Mouse (Mus musculus): Measurements from ENCODE around the gene 2210011C24Rik. TPM values are rescaled to one million over a fixed set of nuclear protein-coding genes. Genes with fewer than 3 reads are reported as not detected.
"Not testable (repeated sequence)": the region's sequence is repeated elsewhere in the genome, so short reads cannot be mapped to it uniquely, and the experiment has no call there.

The 2210011C24Rik gene
- polyA plus RNA-seq, 1 experiment from 2014 or later: 0.68 TPM

- no peak for ATAC-seq (ENCODE audit: low FRiP score)
- no peaks in the 10 kb centered on the region for H3K9me3 ChIP-seq
- peak overlapping the region; percentile 98 for H3K4me2 ChIP-seq
- peaks cover 47% of the 10 kb centered on the region for H3K27me3 ChIP-seq
- H3K4me1 ChIP-seq (replicated peaks): peaks cover 27% of the 10 kb centered on the region
- no peak overlapping the region for H3K27ac ChIP-seq
- peak overlapping the region; percentile 51 for H3K9ac ChIP-seq
- 8% methylated on average over 35 of the region's 35 CpGs for WGBS
- peak overlapping the region; percentile 56 for H3K4me3 ChIP-seq
- H3K36me3 ChIP-seq: no peaks in the 10 kb centered on the region
Measured at GRCm38 (mm10) chr8:84012499-84013165, 661 bp upstream of the 2210011C24Rik start.

DNA sequence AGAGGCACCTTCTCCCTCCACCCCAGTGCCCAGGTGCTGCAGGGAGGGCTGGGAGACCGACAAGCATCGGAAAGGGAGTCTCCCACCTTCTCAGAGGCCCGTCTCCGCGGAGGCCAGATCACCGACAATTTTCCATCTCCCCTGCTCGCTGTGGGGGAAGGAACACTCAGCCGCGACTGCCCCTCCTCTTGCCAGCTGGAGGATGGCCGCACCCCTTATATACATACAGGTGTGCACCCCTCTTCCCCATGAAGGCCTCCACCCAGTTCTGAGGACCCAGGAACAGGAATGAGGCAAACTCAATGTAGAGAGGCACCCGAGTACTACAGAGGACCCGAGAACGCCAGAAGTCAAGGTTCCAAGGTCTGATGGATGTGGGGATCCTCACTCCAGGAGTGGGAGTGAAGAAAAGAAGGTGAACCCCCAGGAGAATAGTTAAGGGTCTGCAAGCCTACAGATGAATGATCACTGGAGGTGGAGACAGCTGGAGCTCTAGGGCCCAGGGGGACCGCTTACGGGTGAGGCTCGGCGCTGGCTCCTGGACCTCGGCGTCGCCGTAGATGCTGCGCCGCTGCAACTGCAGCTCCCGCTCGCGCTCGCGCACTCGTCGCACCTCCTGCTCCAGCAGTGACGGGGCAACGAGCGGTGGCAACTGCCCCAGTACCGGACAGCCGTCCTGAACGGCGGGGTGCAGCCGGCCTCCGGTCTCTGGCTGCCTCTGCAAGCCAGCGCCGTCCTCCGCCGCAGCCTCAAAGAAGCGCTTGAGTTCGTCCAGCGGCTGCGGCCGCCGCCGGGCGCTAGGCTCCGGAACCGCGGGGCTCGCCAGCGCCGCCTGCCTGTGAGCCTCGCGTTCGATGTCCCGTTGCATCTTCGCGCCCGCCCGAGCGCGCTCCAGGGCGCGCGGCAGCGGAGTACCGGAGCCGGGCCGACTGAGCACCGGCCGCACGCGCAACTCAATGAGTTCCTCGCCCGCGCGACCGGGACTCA, 1.1 kb downstream of the 2210011C24Rik start:
- H3K9me3 ChIP-seq: no peaks in the 10 kb centered on the region
- H3K4me1 ChIP-seq (replicated peaks): peaks cover 27% of the 10 kb centered on the region
- H3K27ac ChIP-seq: no peak overlapping the region
- H3K27me3 ChIP-seq: peaks cover 47% of the 10 kb centered on the region
- peak overlapping the region; percentile 56 for H3K4me3 ChIP-seq
- H3K4me2 ChIP-seq: peak overlapping the region; percentile 98
- peak; percentile 46 for ATAC-seq (ENCODE audit: low FRiP score)
- no peaks in the 10 kb centered on the region for H3K36me3 ChIP-seq
- WGBS: 2% methylated on average over 82 of the region's 83 CpGs
- H3K9ac ChIP-seq: peak overlapping the region; percentile 77

GRCm38 (mm10) chr8:84009876-84010275, 2.1 kb downstream of the 2210011C24Rik start:
- Histone ChIP-seq H3K4me1 (replicated peaks) (peaks cover 31% of the 10 kb centered on the region), H3K36me3 (no peaks in the 10 kb centered on the region), H3K27me3 (peaks cover 47% of the 10 kb centered on the region), H3K4me3 (no peak overlapping the region), H3K4me2 (no peak overlapping the region), H3K9me3 (no peaks in the 10 kb centered on the region), H3K27ac (no peak overlapping the region), H3K9ac (no peak overlapping the region)
- ATAC-seq (ENCODE audit: low FRiP score): no peak
- 1% methylated on average over 11 of the region's 11 CpGs for WGBS

- Histone ChIP-seq H3K9me3 (no peaks in the 10 kb centered on the region), H3K9ac (no peak overlapping the region), H3K4me3 (no peak overlapping the region), H3K4me1 (replicated peaks) (peaks cover 39% of the 10 kb centered on the region), H3K27me3 (peaks cover 40% of the 10 kb centered on the region), H3K27ac (no peak overlapping the region), H3K36me3 (no peaks in the 10 kb centered on the region), H3K4me2 (no peak overlapping the region)
- ATAC-seq (ENCODE audit: low FRiP score): no peak
- 34% methylated on average over 7 of the region's 7 CpGs for WGBS
Measured at GRCm38 (mm10) chr8:84008362-84008761, 3.6 kb downstream of the 2210011C24Rik start.

DNA sequence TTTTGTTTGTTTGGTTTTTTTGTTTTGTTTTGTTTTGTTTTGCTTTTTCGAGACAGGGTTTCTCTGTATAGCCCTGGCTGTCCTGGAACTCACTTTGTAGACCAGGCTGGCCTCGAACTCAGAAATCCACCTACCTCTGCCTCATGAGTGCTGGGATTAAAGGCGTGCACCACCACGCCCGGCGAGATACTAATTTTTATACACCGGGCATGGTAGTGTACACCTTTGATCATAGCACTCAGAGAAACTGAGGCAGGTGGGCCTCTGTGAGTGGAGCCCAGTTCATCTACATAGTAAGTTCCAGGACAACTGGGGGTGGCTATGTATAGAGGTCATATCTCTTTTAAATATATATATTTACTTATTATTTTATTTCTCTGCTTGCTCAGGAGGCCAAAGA, 6.5 kb downstream of the 2210011C24Rik start:
- H3K36me3 ChIP-seq; H3K9ac ChIP-seq; H3K27ac ChIP-seq; ATAC-seq (ENCODE audit: low FRiP score); H3K4me2 ChIP-seq; H3K4me3 ChIP-seq; H3K9me3 ChIP-seq: not testable (repeated sequence)
- Histone ChIP-seq H3K4me1 (replicated peaks) (peaks cover 32% of the 10 kb centered on the region), H3K27me3 (peaks cover 33% of the 10 kb centered on the region)
- WGBS: 92% methylated on average over 7 of the region's 7 CpGs

DNA sequence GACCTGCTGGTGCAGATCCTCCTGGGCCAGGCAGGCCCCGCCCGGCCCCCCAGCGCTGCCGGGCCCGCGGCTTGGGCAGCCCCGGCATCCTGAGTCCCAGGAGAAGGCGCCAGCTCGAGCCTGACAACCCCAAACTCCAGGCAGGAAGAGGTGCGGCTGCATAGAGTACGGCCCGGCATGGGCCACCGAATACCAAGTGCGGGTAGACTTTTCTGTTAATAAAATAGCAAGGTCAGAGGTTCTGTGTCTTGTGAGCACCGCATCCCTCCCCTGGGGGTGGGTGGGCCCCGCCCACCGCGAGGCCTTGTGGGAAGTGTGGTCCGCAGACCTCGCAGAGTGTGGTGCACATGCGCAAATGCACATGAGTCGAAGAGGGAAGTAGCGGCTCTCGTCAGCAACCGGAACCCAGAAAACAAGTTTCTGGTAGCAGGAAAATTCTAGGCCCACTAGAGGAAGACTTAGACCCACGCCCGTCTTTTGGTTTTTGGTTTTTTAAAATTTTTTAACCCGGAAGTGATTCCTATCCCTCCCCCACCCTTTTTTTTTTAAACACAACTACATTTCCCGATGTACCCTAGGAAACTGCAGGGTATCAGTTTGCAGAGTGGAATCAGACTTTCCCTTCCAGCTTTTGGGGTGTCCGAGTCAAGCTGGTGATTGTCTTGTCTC, 7.3 kb downstream of the 2210011C24Rik start:
- Histone ChIP-seq H3K4me2 (peak overlapping the region; percentile 90), H3K4me1 (replicated peaks) (peaks cover 30% of the 10 kb centered on the region), H3K27me3 (peaks cover 34% of the 10 kb centered on the region), H3K9me3 (no peaks in the 10 kb centered on the region), H3K4me3 (peak overlapping the region; percentile 59), H3K27ac (peak overlapping the region; percentile 67), H3K9ac (peak overlapping the region; percentile 82), H3K36me3 (peaks cover 5% of the 10 kb centered on the region)
- ATAC-seq (ENCODE audit: low FRiP score): peak; percentile 79
- under 1% methylated on average over 30 of the region's 30 CpGs for WGBS

- Histone ChIP-seq H3K27me3 (peaks cover 32% of the 10 kb centered on the region), H3K4me1 (replicated peaks) (peaks cover 40% of the 10 kb centered on the region), H3K9me3 (no peaks in the 10 kb centered on the region), H3K9ac (peak overlapping the region; percentile 82), H3K27ac (no peak overlapping the region), H3K36me3 (peaks cover 10% of the 10 kb centered on the region), H3K4me2 (peak overlapping the region; percentile 90), H3K4me3 (peak overlapping the region; percentile 59)
- 80% methylated on average over 6 of the region's 6 CpGs for WGBS
- no peak for ATAC-seq (ENCODE audit: low FRiP score)
Measured at GRCm38 (mm10) chr8:84003612-84004246, 8.2 kb downstream of the 2210011C24Rik start.

DNA sequence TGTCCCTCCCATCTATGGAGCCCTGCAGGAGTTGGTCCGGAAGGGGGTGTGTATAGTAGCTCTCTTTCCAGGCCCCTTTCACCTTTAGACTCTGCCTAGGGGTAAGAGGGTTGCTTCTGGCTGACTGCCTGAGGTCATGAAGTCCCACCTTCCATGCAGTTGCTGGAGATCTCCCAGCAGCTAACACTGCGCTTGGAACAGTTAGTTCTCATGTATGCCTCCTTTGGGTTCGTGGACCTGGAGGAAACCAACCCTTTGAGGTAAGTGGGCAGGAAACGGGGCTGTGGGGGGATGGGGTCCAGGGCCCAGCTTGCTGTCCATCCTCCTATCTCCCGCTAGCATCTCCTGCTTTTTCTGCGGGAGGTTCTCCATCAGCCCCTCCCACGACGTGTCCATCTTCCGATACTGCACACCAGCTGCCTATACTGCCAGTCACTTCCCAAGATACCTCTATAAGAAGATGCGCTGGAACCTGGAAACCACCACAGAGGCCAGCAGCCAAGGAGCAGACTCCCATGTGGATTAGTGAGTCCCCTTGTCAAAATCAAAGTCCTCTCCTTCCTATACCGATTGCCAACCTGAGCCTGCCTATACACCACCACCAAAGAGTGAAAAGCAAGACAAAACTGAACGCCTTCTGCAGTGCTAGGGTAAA, 8.9 kb downstream of the 2210011C24Rik start:
- 62% methylated on average over 12 of the region's 12 CpGs for WGBS
- H3K9ac ChIP-seq: no peak overlapping the region

GRCm38 (mm10) chr8:84001281-84002000, 10.5 kb downstream of the 2210011C24Rik start, which contains the start of gene 1700067K01Rik:
Gene 1700067K01Rik (plus strand): TSS chr8:84001502.
- peaks cover 10% of the 10 kb centered on the region for H3K36me3 ChIP-seq
- no peak within 1 kb of the TSS for H3K27ac ChIP-seq
- peak within 1 kb of the TSS; percentile 35 for H3K9ac ChIP-seq
- no peaks in the 10 kb centered on the region for H3K9me3 ChIP-seq
- peaks cover 45% of the 10 kb centered on the region for H3K4me1 ChIP-seq (replicated peaks)
- H3K4me2 ChIP-seq: peak within 1 kb of the TSS; percentile 33
- peaks cover 31% of the 10 kb centered on the region for H3K27me3 ChIP-seq
- ATAC-seq (ENCODE audit: low FRiP score): no peak
- H3K4me3 ChIP-seq: peak within 1 kb of the TSS; percentile 17
- 18% methylated on average over 61 of the region's 61 CpGs for WGBS

More for the DNA sequence above, 8.9 kb downstream of the 2210011C24Rik start:
- Histone ChIP-seq H3K4me1 (replicated peaks) (peaks cover 42% of the 10 kb centered on the region), H3K4me3 (no peak overlapping the region), H3K9me3 (no peaks in the 10 kb centered on the region), H3K27ac (no peak overlapping the region), H3K4me2 (no peak overlapping the region; the same call in 1 of the 2 replicates), H3K36me3 (peaks cover 10% of the 10 kb centered on the region), H3K27me3 (peaks cover 31% of the 10 kb centered on the region)
- ATAC-seq (ENCODE audit: low FRiP score): no peak

DNA sequence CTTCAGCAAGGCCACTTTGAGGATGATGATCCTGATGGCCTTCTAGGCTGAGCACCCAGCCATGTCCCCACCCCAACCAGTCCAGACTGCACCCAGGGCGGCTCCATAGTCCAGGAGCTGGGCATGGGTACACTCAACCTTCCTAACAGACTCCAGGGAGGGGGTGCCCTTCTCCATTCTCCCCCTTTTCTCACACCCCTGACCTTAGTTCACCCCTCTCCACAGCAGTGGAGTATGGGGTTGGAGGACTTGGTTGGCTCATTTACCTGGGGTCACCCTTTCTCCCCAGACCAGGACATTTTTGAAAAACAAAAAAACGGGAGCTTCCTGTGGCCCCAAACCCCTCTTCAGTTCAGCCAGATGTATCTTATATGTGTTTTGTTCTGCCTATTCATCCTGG, 12.1 kb downstream of the 2210011C24Rik start:
- no peak overlapping the region for H3K4me3 ChIP-seq
- WGBS: 94% methylated on average over 2 of the region's 2 CpGs

More for the DNA sequence above, 12.1 kb downstream of the 2210011C24Rik start:
- peaks cover 47% of the 10 kb centered on the region for H3K4me1 ChIP-seq (replicated peaks)
- H3K9me3 ChIP-seq: no peaks in the 10 kb centered on the region
- no peak for ATAC-seq (ENCODE audit: low FRiP score)
- H3K4me2 ChIP-seq: peak overlapping the region; percentile 79; the same call in 1 of the 2 replicates
- peaks cover 14% of the 10 kb centered on the region for H3K36me3 ChIP-seq
- H3K9ac ChIP-seq: 0 out of 2 replicates have a peak overlapping the region, but pooled peaks have one; percentile 83
- peaks cover 31% of the 10 kb centered on the region for H3K27me3 ChIP-seq
- no peak overlapping the region for H3K27ac ChIP-seq

Measured in hindbrain, embryonic 13.5 days (tissue).